ENCODE assay signal across 8 mouse cellular contexts in the genomic region with DNA sequence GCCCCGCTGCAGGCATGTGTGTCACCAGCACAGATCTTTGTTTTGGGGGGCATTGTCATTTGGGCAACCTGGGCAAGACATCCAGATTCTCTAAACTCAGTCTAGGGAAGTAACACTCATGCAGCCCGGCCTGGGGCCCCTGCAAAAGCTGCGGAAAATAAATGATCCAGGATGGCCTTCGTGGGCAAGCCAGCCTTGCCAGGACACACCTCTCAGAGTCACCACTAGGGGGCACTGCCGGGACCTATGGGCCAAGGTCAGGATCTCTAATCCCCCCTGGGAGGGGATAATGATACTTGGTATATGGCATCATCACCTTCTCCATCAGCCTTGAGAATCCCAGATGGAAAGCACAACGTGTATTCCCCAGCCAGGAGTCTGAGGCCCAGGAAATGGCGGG. TPM values are rescaled to one million over a fixed set of nuclear protein-coding genes. Genes with fewer than 3 reads are reported as not detected.
DNase-seq lines count a peak whose midpoint lies in the region; TF ChIP-seq lines count a peak whose summit lies in the region.

No protein-coding gene starts in this region.

- TF ChIP-seq POLR2A in olfactory bulb, adult 2 months (IDR thresholded peaks at IDR 0.05; ENCODE audit: insufficient read depth, low read depth, low read length) = no peak

- TF ChIP-seq CTCF in olfactory bulb, adult 2 months (IDR thresholded peaks at IDR 0.05; ENCODE audit: insufficient read depth, low read depth, low read length) = peak; percentile 36; the same call in 1 of the 2 replicates

- no peak overlapping the region for H3K4me3 ChIP-seq in olfactory bulb, adult 2 months (ENCODE audit: insufficient read depth, low read depth, low read length)

- H3K4me1 ChIP-seq in olfactory bulb, adult 2 months (ENCODE audit: control insufficient read depth, insufficient read depth, low read length) = peaks cover 44% of the 10 kb centered on the region

- 68% methylated on average over 7 of the region's 7 CpGs for WGBS in olfactory bulb, adult 2 months

- DNase-seq in cerebellum, adult 11 months = peak; percentile 51
- DNase-seq in cerebellum, adult 11-12 months = no peak
- DNase-seq in ovary, postnatal 14 days (ENCODE audit: low spot score) = peak; percentile 32
- no peak for DNase-seq in ovary, postnatal 10 days (ENCODE audit: low spot score)
- peak; percentile 71 for DNase-seq in embryo, embryonic 11 days
- peak; percentile 49 for DNase-seq in kidney, postnatal 14 days
- DNase-seq in MN1 (ENCODE audit: low spot score) = no peak

- H3K27ac ChIP-seq in olfactory bulb, adult 2 months (ENCODE audit: insufficient read depth, low read depth, low read length) = no peak overlapping the region

RNA-seq across cellular contexts. Expression of a gene that starts 37.9 kb away (rescaled TPM):
- not detected in 2 replicates for polyA plus RNA-seq in olfactory bulb, adult 2 months (2012; ENCODE audit: insufficient read depth, insufficient read length, low replicate concordance, missing spikeins)

RNA-seq across cellular contexts. Expression of a gene that starts 45.2 kb away (rescaled TPM):
- polyA plus RNA-seq in olfactory bulb, adult 2 months (2012; ENCODE audit: insufficient read depth, insufficient read length, low replicate concordance, missing spikeins) = not detected in 2 replicates

Comparison
In these comparisons a context has a peak if more than half of its experiments do, and no peak if none do; other contexts are left out.
1. DNase-seq: peak in cerebellum, adult 11 months (single experiment), ovary, postnatal 14 days (single experiment), embryo, embryonic 11 days (single experiment) and kidney, postnatal 14 days (single experiment); none in cerebellum, adult 11-12 months (single experiment), ovary, postnatal 10 days (single experiment) and MN1 (single experiment).